Comparison of ENCODE assay signal across 8 mouse cellular contexts in the genomic region with DNA sequence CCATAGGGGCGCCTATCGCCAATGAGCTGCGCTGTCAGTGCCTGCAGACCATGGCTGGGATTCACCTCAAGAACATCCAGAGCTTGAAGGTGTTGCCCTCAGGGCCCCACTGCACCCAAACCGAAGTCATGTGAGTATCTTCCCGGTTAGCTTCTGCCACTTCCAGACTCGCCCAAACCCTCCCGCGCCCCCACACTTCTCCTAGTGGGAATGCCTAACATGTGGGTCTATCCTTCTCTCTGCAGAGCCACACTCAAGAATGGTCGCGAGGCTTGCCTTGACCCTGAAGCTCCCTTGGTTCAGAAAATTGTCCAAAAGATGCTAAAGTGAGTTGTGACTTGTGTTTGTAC. TPM values are rescaled to one million over a fixed set of nuclear protein-coding genes. Genes with fewer than 3 reads are reported as not detected.
DNase-seq lines count a peak whose midpoint lies in the region; ATAC-seq and TF ChIP-seq lines count a peak whose summit lies in the region.
"Had no signal": no experiment of that assay in that cellular context is flagged by ENCODE, and none has a peak within 500 bp of the region (broad histone marks: within the 10 kb centered on the region; RNA-seq: fewer than 3 reads in every experiment).

No protein-coding gene starts in this region.

- no peak for DNase-seq in lung, embryonic 14.5 days
- no peak for DNase-seq in lung, postnatal 14 days
- DNase-seq in adrenal gland, adult 18-20 months (ENCODE audit: low spot score in 2 of 2), result no peak
- no peak for DNase-seq in urinary bladder, adult 18-20 months (ENCODE audit: low spot score in 2 of 2)

- WGBS in lung, embryonic 14.5 days, result 27% methylated on average over 10 of the region's 10 CpGs
- 27% methylated on average over 10 of the region's 10 CpGs for WGBS in forebrain, embryonic 13.5 days
- WGBS in limb, embryonic 12.5 days, result 20% methylated on average over 10 of the region's 10 CpGs
- 27% methylated on average over 10 of the region's 10 CpGs for WGBS in small intestine, adult 2 months

- no peaks in the 10 kb centered on the region for H3K27me3 ChIP-seq in lung, embryonic 14.5 days (ENCODE audit: insufficient read depth, low read length)
- H3K27me3 ChIP-seq in forebrain, embryonic 13.5 days, result peaks cover 10% of the 10 kb centered on the region; the same call in 1 of the 2 replicates
- peaks cover 6% of the 10 kb centered on the region; the same call in 1 of the 2 replicates for H3K27me3 ChIP-seq in limb, embryonic 12.5 days
- no peaks in the 10 kb centered on the region for H3K27me3 ChIP-seq in small intestine, adult 2 months (ENCODE audit: control insufficient read depth, insufficient read depth, low read length)

- peak; percentile 31; the same call in 1 of the 2 replicates for TF ChIP-seq CTCF in lung, embryonic 14.5 days (IDR thresholded peaks at IDR 0.05; ENCODE audit: low read depth)
- no peak for TF ChIP-seq CTCF in small intestine, adult 2 months (IDR thresholded peaks at IDR 0.05; ENCODE audit: extremely low read depth, insufficient read length, insufficient replicate concordance, low read depth, low read length)

- peak overlapping the region; percentile 62 for H3K9ac ChIP-seq in lung, embryonic 14.5 days
- peak overlapping the region; percentile 60 for H3K9ac ChIP-seq in forebrain, embryonic 13.5 days
- peak overlapping the region; percentile 47; the same call in 1 of the 2 replicates for H3K9ac ChIP-seq in limb, embryonic 12.5 days (replicated peaks)

- H3K4me3 ChIP-seq in lung, embryonic 14.5 days (ENCODE audit: low read depth, low read length), result peak overlapping the region; percentile 46
- H3K4me3 ChIP-seq in forebrain, embryonic 13.5 days, result peak overlapping the region; percentile 46
- H3K4me3 ChIP-seq in limb, embryonic 12.5 days (replicated peaks), result peak overlapping the region; percentile 48
- peak overlapping the region; percentile 74 for H3K4me3 ChIP-seq in small intestine, adult 2 months (ENCODE audit: low read depth, low read length)

- peak overlapping the region; percentile 76 for H3K4me2 ChIP-seq in lung, embryonic 14.5 days
- peak overlapping the region; percentile 78 for H3K4me2 ChIP-seq in forebrain, embryonic 13.5 days
- peak overlapping the region; percentile 87 for H3K4me2 ChIP-seq in limb, embryonic 12.5 days

- no peak for ATAC-seq in lung, embryonic 14.5 days (ENCODE audit: insufficient read depth)
- ATAC-seq in forebrain, embryonic 13.5 days, result no peak
- ATAC-seq in limb, embryonic 12.5 days (ENCODE audit: insufficient number of reproducible peaks, insufficient read depth, low FRiP score, low TSS enrichment, low read depth), result 0 out of 2 replicates have a peak, but pooled peaks have one; percentile 22

- no peaks in the 10 kb centered on the region for H3K9me3 ChIP-seq in lung, embryonic 14.5 days (ENCODE audit: low read depth, low read length)
- no peaks in the 10 kb centered on the region for H3K9me3 ChIP-seq in forebrain, embryonic 13.5 days (replicated peaks)
- H3K9me3 ChIP-seq in limb, embryonic 12.5 days, result no peaks in the 10 kb centered on the region

- TF ChIP-seq POLR2A in small intestine, adult 2 months (IDR thresholded peaks at IDR 0.05; ENCODE audit: low read depth, low read length), result no peak

- H3K4me1 ChIP-seq in lung, embryonic 14.5 days (ENCODE audit: insufficient read depth), result no peaks in the 10 kb centered on the region; the same call in 1 of the 2 replicates
- H3K4me1 ChIP-seq in forebrain, embryonic 13.5 days, result peaks cover 5% of the 10 kb centered on the region
- H3K4me1 ChIP-seq in limb, embryonic 12.5 days (replicated peaks), result peaks cover 4% of the 10 kb centered on the region; the same call in 1 of the 2 replicates
- peaks cover 3% of the 10 kb centered on the region; the same call in 1 of the 2 replicates for H3K4me1 ChIP-seq in small intestine, adult 2 months (ENCODE audit: control insufficient read depth, insufficient read depth, insufficient read length, low read length)

- no peak overlapping the region for H3K27ac ChIP-seq in lung, embryonic 14.5 days (ENCODE audit: low read depth)
- no peak overlapping the region for H3K27ac ChIP-seq in forebrain, embryonic 13.5 days
- no peak overlapping the region for H3K27ac ChIP-seq in limb, embryonic 12.5 days
- no peak overlapping the region for H3K27ac ChIP-seq in small intestine, adult 2 months (ENCODE audit: insufficient read depth, low read depth, low read length)

- H3K36me3 ChIP-seq in lung, embryonic 14.5 days (ENCODE audit: insufficient read depth), result no peaks in the 10 kb centered on the region
- no peaks in the 10 kb centered on the region for H3K36me3 ChIP-seq in forebrain, embryonic 13.5 days (ENCODE audit: poor library complexity, severe bottlenecking)
- H3K36me3 ChIP-seq in limb, embryonic 12.5 days, result no peaks in the 10 kb centered on the region
- no peaks in the 10 kb centered on the region for H3K36me3 ChIP-seq in small intestine, adult 2 months (ENCODE audit: control insufficient read depth, insufficient read depth, low read length)

RNA-seq across cellular contexts. Expression of gene Cxcl1, which starts 0.4 kb away (rescaled TPM):
- 0.72 and 1.3 TPM in 2 replicates for polyA plus RNA-seq in lung, embryonic 14.5 days (2014; fragmentation: Nextera tagmentation; extraction: Ambion mirVana)
- polyA plus RNA-seq in forebrain, embryonic 13.5 days (2015; fragmentation: Nextera tagmentation; extraction: Ambion mirVana), result 0.19 TPM in 1 of 2 replicates, not detected in the other
- polyA plus RNA-seq in limb, embryonic 12.5 days (2016; fragmentation: Nextera tagmentation; extraction: Ambion mirVana), result 0.31 and 0.49 TPM in 2 replicates
- polyA plus RNA-seq in small intestine, adult 2 months (2012; rRNA removed), result 1.3 and 2.8 TPM in 2 replicates
- 1 to 10 TPM in 1 of 2 experiments, under 1 TPM in 1; 0.86 to 1.5 TPM for total RNA-seq in adrenal gland, adult 18-20 months (2021)

RNA-seq across cellular contexts. Expression of gene Cxcl2, which starts 12.2 kb away (rescaled TPM):
- not detected in 2 replicates for polyA plus RNA-seq in lung, embryonic 14.5 days (2014; fragmentation: Nextera tagmentation; extraction: Ambion mirVana)
- polyA plus RNA-seq in forebrain, embryonic 13.5 days (2015; fragmentation: Nextera tagmentation; extraction: Ambion mirVana), result not detected in 2 replicates
- 0.22 TPM in 1 of 2 replicates, not detected in the other for polyA plus RNA-seq in limb, embryonic 12.5 days (2016; fragmentation: Nextera tagmentation; extraction: Ambion mirVana)
- polyA plus RNA-seq in small intestine, adult 2 months (2012; rRNA removed), result 1.2 and 18.6 TPM in 2 replicates
- under 1 TPM in 1 of 2 experiments, not detected in 1; 0.32 TPM for total RNA-seq in adrenal gland, adult 18-20 months (2021)
- total RNA-seq: adrenal gland, postnatal 25 days had no signal

RNA-seq across cellular contexts. Expression of gene Mthfd2l, which starts 39.5 kb away (rescaled TPM):
- 49.9 and 51.2 TPM in 2 replicates for polyA plus RNA-seq in lung, embryonic 14.5 days (2014; fragmentation: Nextera tagmentation; extraction: Ambion mirVana)
- polyA plus RNA-seq in forebrain, embryonic 13.5 days (2015; fragmentation: Nextera tagmentation; extraction: Ambion mirVana), result 86.5 and 97.2 TPM in 2 replicates
- 72.9 and 78.5 TPM in 2 replicates for polyA plus RNA-seq in limb, embryonic 12.5 days (2016; fragmentation: Nextera tagmentation; extraction: Ambion mirVana)
- 17.1 and 39.5 TPM in 2 replicates for polyA plus RNA-seq in small intestine, adult 2 months (2012; rRNA removed)
- 10 to 100 TPM; 19.6 to 20.6 TPM for total RNA-seq in adrenal gland, adult 18-20 months (2021)
